Mouse (Mus musculus) 3134 (cell line): ENCODE results near the gene Abhd5.

Source experiments
- DNase-seq: peaks from one replicate; pipeline ENCODE4 v3.0.0-alpha.2; 2011; ENCODE audit warnings: low spot score; ENCODE audit not compliant: insufficient read length; ENCODE audit errors: extremely low read depth

The Abhd5 gene

GRCm38 (mm10) chr9:122410437-122411175, 59.2 kb downstream of the Abhd5 start:
- no peak for DNase-seq

- no peak for DNase-seq
These were observed 63.2 kb downstream of the Abhd5 start for GRCm38 (mm10) chr9:122414648-122415047.

GRCm38 (mm10) chr9:122415056-122415775, 63.8 kb downstream of the Abhd5 start:
- no peak for DNase-seq

DNA sequence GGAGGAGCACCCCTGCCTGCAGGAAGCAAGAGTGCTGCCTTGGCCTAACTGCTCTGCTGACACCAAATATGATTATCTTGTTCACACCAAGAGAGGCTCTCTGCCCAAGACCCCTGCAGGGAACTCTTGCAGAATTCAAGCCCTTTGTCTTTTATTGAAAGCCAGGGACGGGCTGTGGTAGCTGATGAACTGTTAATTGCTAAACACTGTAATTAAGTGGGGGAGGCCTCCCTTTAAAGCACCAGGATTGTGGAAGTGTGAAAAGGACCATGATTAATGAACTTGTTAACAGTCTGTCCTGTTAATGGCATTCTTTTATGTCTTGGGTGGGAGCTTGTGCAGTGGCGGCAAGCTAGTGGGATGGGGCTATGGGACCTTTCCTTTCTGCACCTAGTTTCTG, 65.2 kb downstream of the Abhd5 start:
- no peak for DNase-seq

DNA sequence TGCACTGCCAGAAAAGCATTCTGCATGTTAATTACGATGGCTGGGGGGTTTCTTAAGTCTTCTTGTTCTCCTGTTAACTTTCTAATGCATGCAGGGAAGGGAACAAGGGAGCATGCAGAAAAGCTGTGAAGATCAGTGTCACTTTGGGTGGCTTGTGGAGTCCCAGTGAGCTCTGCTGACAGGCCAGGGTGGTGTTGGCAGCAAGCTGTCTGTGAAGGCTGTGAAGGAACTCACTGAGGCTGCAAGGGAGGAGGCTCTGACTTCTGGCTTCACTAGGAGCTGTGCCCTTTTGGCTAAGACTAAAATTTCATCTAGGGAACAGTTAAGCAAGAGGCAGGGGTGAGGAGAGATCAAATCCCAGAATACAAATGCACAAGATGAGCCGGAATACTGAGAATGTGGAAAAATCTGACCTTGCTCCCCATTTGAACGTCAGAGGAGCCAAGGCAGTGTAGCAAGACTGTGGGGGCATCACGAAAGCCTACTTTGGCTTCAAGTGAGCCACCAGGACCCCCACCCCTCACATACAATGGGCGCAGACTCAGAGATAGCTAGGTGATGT, 68.9 kb downstream of the Abhd5 start:
- DNase-seq = no peak

DNA sequence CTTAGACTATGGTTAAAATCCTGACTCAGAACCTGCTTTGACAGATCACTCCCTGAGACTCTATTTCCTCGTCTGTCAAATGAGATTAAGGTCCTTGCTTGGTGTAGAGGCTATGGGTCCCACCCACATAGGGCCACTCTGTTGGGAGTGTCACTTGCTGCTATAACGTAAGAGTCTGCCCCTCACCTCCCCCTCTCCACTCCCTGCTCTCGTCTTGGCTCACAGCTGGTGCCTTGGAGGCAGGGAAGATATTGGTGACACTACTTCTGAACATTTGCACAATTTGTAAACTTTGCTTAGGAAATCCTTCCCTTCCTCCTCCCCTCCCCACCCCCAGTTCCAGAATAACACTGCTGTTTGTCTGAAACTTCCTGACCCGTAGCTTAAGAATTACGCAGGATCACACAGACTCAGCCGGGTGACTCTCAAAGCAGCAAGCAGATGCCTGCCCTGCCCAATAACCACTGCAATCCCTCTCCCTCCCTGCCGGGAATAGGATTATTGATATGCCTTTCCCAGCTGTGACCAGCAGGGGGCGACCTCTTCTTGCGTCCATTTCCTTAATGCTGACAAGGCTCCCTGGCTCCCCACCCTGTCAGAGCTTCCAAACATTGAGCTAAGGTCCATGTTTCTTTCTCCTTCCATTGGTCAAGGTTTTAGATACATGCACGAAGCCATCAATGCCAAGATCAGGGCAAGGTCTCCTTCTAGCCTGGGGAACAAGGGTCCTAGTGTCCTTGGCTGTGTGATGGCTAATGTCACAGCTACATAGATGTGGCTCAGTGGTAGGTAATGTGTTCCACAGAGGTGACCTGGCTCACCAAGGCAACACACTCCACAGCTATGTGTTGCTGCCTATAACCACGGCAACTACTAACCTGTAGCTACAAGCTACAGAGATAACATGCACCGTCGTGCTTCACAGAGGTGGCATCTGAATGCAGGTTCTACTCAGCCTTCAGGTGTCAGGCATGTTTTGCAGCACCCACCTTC, 69.7 kb downstream of the Abhd5 start:
- peak; percentile 56 for DNase-seq

DNA sequence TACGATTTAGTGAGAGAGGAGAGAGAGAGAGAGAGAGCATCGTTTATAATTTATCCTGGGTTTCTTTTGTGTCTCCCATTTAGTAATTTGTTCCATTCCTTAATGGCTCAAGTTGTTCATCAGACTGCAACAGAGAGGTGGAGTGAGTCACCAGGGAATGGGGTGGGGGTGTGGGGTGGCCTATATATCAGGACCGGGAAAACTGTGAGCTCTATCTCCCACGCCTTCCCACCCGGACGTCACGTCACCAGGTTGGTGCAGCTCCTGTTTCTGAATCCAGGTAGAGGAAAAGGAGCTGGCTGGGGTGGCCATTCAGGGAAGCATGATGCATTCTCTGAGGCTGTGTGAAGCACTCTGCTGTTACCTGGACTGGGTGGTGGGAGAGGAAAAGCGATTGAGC, 70.5 kb downstream of the Abhd5 start:
- DNase-seq = no peak

- DNase-seq = no peak
These were observed 71.3 kb downstream of the Abhd5 start for GRCm38 (mm10) chr9:122422706-122423105.

DNA sequence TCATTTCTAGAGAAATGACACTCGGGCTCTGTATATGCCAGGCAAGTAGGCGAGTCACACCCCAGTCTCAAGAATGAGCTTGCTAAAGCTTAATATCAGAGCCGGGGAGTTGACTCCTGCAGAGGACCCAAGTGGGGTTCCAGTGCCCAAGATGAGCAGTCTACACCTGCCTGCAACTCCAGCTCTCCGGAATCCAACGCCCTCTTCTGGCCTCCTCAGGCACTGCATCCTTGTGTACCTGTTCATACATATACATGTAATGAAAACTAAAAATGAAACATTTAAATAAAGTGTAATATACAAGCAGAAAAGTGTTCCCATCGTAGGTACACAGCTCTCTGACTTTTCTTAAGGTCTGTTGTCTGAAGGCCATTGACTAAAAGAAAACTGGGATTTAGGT, 71.7 kb downstream of the Abhd5 start:
- DNase-seq = no peak

GRCm38 (mm10) chr9:122424941-122425608, 73.7 kb downstream of the Abhd5 start:
- no peak for DNase-seq

DNA sequence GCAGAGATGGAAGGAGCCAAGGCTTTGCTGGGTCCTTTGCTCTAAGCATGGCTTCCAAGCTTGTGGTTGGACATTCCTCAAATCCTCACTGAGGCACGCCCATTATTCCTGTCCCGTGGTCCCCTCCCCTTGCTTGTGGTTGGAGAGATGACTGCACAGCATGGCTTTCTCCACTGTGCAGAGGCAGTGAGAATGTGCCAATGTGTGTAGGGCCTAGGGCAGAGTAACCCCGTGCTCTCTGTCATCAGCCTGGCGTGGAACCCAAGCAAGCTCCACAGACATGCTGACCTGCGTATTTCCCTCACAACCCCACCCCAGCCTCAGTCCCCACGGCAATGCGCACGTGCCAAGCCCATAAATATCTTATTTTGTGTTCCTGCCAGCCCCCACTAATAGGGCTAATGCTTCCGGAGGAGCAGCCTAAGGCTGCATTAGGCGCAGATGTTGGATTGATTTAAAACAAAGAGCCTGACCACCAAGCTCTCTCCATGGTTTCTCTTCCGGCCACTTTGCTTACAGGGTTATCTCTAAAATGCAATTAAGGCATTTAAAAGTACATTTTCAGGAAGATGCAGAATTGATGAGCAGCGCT, 77.7 kb downstream of the Abhd5 start:
- DNase-seq = peak; percentile 70

DNA sequence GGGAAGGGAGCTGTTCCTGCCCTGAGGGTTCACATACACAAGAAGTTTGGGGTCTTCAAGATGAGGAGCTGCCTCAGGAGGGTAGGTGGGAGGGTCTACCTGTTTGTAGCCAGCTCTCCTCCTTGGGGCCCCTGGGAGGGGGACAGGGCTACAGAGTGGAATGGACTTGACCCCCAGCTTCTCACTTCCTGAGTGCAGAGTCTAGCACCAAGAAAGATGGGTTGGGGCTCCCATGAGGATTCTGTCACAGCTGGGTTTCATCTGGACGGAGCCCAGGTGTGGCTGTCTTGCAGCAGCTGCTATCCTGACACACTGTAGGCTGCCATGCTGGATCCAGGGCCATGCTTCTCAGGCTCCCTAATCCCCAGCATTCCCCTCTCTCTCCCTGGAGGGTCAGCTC, 78.3 kb downstream of the Abhd5 start:
- no peak for DNase-seq
